Mouse (Mus musculus) cerebellum, postnatal 14 days (tissue): ENCODE measurements around the gene Meig1.
A peak's percentile ranks its signal among the peaks of the same experiment; 100 is the strongest.
"Not testable (repeated sequence)": the region's sequence is repeated elsewhere in the genome, so short reads cannot be mapped to it uniquely, and the experiment has no call there.

ENCODE experiments used
- DNase-seq, 2 experiments: peaks; one replicate each; pipeline ENCODE4 v3.0.0; 2021; ENCODE audit warnings: mixed read lengths in 2 of 2

Meig1 gene

DNA sequence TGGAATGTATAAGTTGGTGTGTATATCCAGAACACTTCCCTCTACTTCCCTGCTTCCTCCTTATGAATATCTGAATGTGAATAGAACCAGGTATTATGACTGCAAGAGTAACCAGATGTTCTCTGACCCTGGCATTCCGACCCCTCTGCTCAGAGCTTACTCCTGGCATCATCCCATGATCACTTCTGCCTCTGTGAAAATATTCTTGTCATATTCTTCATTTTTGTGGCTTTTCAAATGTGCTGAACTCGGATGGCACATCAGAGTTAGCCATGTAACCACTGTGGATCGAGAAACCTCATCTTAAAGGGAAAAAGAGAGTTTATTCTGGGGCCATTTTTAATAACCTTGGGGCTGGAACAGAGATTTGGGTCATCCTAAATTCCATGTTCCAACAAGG is at the start of gene Meig1:
Gene Meig1 (minus strand): TSS at position 101 of the 400 bp plus-strand sequence.
- no peak for DNase-seq

GRCm38 (mm10) chr2:3456590-3456989 is 34.1 kb upstream of the Meig1 start:
- no peak for DNase-seq

GRCm38 (mm10) chr2:3453096-3453495 is 30.6 kb upstream of the Meig1 start:
- DNase-seq: no peak

DNA sequence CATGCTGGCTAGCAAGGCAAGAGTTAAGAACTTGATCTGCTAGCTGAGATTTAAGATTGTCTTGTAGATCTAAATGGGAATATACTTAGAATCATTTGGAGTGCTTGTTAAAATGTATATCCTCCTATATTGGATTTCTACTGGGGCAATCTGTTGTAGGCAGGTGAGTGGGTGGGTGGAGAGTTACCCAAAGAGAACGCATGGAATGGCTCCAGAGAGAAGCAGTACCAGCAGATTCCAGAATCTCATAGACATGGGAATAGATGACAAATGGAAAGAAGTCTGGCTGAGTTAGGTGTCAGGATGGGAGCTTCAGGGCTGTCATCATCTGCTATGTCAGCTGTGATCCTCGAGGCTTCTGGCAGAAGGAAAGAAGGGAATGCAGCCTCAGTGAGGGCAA is 27.0 kb upstream of the Meig1 start:
- DNase-seq: no peak

DNA sequence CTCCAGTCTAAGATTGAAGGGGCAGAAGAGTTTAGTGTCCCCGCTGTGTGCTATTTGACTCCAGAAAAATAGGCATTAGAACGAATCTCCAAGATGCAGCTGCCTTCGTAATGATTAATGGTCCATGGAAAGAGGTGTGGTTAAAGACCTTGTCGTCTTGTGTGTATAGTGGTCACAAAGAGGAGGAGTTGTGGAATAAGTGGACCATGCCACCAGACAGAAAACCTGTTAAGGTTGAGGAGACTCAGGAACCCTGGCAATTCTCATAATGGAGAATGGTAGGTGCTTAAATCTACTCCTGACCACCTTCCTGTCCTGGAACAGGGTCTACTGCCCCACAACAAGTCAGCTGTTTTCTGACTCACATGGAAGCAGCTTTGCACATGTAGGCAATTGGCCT is 23.5 kb upstream of the Meig1 start:
- DNase-seq: no peak

DNA sequence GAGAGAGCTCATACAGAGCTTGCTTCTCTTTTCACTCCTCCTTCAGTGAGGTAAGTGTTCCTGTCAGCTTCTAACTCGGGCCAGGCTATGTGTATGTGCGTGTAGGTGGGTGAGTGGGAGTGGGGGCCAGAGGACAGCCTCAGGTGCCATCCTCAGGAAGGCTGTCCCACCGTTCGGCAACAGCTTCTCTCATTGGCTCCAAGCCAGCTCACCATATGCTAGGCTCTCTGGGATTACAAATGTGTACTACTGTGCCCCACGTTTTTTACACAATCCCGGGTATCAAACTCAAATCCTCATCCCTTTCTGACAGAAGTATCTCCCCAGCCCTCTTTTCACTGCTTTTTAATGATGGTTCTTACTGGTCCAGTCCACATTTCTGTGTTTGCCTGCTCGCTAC is 21.8 kb upstream of the Meig1 start:
- peak; percentile 29 to 36 for DNase-seq

DNA sequence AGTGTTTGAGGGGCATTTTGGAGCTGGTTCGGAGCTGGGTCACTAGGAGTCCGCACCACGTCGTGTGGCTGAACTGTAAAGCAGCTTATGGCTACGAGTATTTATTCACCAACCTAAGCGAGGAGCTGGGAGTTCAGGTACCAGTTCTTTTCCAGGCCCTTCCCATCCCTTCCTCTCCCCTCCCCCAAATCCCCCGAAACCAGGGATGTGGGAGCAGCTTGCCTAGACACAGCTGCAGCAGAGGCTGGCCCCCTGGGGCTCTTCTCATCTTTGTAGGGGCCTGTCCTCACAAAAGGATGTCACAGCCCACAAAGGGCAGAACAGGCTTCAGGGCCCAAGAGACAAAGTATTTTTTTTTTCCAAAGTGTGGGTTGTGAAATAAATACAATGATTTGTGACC is 15.5 kb upstream of the Meig1 start:
- DNase-seq: no peak

- no peak for DNase-seq
Observed at GRCm38 (mm10) chr2:3435369-3436061, 13.1 kb upstream of the Meig1 start.

DNA sequence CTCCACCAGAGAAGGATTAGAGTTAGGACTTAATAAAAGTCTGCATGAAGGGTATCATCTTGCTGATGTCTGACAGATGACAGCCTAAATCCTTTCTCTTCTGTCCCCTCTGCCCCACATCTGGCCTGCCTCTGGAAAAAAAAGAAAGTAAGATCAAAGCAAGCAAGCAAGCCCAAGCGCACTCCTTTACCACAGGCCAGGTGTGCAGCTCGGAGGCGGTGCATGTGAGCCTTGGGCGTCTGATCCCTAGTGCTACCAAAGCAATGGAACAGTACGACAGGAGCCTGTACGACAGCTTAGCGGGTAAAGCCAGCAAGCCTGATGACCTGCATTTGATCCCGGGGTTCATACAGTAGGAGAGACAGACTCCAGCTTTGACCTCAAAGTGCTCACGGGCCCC is 8.5 kb upstream of the Meig1 start:
- no peak for DNase-seq

GRCm38 (mm10) chr2:3424579-3424910 is 2.1 kb upstream of the Meig1 start:
- DNase-seq: peak in 1 of 2 experiments; percentile 10

- DNase-seq: peak; percentile 86 to 89
Observed at GRCm38 (mm10) chr2:3423841-3424578, 1.6 kb upstream of the Meig1 start, which contains the start of gene Dclre1c. Gene Dclre1c, plus strand, starts transcription at chr2:3424131.

GRCm38 (mm10) chr2:3420157-3420556 is 2.3 kb downstream of the Meig1 start:
- no peak for DNase-seq

DNA sequence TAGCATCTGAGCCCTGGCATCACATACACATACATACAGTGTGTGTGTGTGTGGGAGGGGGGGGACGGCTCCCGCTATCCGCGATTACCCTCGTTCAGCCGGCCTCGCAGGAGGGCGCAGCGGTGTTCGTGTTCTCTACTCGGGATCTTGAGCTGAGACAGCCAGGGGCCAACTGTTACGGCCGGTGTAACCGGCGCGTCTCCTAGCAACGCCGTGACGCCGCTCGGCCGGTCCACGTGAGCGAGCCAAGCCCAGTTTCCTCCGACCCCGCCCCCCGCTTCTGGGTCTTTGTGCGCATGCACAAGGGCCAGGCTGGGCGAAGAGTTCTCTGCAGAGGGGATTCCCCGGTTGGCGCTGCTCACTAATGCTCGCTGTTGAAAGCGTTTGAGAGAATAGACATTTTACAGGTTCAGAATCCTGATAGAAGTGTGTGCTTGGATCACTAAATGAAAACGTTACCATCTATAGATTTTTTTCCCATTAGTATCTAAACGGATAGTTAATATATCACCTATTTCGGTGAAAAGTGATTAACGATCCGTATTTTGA is 3.5 kb downstream of the Meig1 start:
- peak; percentile 96 to 97 for DNase-seq

DNA sequence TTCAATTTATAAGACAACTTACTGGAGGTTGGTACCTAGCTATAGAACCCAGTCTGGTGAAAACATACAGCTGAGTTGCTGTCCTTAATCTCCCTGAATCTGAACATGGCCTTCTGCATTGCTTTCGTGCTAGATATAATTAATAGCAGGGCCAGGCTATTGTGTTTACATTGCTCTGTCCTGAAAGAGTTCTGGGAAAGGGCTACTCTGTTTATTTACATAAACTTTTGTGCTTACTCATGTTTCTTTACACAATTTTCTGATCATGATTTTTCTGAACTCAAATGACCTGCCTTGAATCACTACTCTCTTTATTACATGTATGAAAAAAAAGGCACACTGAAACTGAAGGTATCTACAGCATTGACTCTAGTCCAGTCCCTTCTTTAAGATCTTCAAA is 6.8 kb downstream of the Meig1 start:
- no peak for DNase-seq

DNA sequence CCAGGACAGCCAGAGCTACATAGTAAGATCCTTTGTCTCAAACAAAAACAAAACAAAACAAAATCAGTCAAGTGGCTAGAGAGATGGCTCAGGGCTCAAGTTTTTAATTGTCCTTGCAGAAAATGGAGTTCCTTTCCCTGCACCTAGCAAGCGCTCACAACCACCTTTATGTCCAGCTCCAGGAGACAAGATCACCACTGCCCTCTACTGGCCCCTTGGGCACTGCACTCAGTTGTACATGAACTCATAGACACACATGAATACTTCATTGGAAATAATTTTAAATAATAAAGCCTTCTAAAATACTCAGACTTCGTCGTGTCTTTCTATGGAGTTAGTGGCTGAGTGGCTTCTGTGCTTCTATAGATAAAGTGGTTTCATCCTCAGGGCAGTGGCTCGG is 8.2 kb downstream of the Meig1 start:
- peak; percentile 75 to 85 for DNase-seq

DNA sequence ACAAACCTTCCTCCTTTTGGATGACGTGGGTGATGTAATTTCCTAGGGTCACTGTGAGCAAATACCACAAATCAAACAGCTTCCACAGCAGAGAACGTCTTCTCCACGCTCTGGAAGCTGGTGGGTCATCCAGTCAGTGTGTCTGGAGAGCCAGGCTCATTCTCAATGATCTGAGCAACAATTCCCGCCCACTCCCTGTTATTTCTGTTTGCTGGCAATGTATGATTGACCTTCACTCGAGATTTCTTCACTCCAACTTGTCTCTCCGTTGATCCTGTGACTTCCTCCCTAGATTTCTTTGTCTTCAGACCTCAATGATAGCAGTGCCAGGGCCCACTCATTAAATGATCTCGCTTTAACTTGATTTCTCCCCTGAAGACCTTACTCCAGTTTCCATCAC is 14.7 kb downstream of the Meig1 start:
- no peak for DNase-seq

DNA sequence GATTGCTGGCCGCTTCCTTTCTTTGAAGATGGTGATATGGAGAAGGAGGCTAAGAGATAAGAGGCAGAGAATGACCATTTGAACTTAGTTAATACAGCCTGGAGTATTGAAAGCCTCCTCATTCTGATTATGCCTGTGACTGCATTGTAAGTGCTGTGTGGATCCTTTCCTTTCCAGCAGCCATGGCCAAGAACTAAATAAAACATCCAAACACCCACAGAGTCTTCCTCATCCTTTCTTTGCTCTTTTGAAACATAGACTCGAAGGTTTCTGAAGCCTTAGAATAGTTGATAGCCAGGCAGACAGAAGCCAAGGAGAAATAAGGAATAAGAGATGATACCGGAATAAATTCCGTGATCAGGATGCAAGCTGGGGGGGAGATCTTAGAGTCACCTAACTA is 16.5 kb downstream of the Meig1 start:
- DNase-seq: no peak

DNA sequence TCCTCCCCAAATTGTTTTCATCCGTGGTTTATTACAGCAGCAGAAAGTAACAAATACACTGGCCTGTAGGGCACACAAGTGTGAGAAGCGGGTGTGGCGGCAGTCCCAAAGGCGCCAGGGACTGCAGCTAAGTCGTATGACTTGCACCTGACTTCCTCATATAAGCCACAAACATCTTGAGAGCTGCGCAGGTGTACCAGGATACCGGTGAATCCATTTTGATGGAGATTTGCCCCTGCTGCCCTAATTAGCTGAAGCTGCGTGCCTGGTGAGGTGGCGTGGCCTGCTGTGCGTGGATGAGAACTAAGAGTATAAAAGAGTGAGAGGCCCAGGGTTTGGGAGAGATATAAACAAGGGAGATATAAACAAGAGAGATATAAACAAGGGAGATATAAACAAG is 25.3 kb downstream of the Meig1 start, which contains the start of gene Olah:
Gene Olah (minus strand): TSS at position 101 of the 400 bp plus-strand sequence.
- not testable (repeated sequence) for DNase-seq

- no peak for DNase-seq
Observed at GRCm38 (mm10) chr2:3391945-3392344, 30.5 kb downstream of the Meig1 start.

DNA sequence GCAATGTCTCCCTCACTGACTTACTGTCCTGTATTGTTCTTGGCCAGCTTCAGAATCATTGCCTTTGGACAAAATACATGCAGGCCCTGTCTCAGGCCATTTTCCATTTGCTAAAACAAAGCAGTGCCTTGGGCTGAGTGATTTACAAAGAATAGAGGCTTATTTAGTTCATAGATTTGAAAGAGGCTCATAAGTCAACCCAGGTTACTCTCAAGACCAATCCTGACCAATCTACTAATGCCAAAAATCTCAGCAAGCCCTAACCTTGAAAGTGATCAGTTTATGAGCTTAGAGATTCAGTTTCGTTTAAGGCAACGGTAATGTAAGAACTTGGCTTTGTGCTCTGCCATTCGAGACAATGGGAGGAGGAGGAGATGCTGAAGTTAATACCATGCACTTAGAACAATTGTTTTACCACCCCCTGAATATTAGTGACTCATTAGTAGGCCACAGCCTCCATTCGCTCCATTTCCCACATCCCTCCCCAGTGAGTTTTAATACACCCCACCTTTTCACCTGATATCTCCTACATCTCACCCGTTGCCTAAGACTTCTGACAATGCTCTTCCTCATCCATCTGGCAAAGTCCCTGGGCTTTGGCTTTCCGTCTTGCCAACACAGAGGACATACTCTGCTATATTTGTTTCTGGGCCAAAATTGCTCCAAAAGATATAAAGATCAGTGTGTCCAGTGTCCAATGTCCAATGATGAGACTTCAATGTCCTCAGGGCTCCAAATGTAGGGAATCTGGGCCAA is 35.2 kb downstream of the Meig1 start:
- DNase-seq: no peak

DNA sequence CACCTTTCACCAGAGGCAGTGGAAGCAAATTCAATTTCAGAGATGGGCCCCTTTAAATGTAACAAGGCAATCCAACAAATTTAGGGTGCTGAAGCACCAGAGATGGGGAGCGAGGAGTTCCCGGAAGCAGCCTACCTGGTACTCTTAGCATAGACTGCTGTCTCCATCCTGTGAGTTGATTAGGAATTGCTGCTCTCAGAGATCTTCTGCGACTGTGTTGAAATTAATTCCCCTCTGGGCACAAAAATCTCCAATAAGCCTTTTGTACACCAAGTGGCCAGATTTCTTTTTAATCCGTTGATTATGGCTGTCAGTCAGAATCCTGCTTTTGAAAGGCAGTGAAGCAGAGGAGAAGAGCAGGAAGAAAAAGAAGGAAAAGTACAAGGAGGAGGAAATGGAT is 57.3 kb downstream of the Meig1 start:
- no peak for DNase-seq

GRCm38 (mm10) chr2:3361067-3361466 is 61.4 kb downstream of the Meig1 start:
- DNase-seq: no peak
